Mouse (Mus musculus): Measurements from ENCODE around the gene Ankrd50. TPM values are rescaled to one million over a fixed set of nuclear protein-coding genes. Genes with fewer than 3 reads are reported as not detected.

The Ankrd50 gene
- polyA plus RNA-seq, 1 experiment, result 33.1 TPM

DNA sequence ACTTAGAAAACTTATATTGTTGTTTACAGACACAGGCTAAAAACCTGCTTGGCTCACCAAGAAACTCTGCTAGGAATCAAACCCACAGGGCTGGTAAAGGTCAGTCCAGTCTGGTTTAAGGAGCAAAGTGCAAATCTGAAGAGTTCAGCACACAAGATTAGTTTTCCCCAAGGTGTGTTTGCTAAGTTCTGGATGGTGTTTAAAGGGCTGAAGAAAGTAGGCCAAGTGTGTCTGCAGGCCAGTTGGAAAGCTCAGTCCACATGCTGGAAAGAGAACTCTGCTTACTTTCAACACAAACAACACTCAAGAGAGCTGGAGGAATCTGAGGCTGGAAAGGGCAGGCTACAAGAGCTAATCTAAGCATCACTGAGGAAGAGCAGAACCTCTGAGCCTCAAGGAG, 13.1 kb downstream of the Ankrd50 start:
- Histone ChIP-seq H3K4me3 (ENCODE audit: insufficient read depth, low read length) (no peak overlapping the region), H3K4me1 (ENCODE audit: control insufficient read depth, insufficient read depth, low read length) (peaks cover 4% of the 10 kb centered on the region; the same call in 1 of the 2 replicates), H3K27ac (ENCODE audit: insufficient read depth, low read length) (no peak overlapping the region)
- TF ChIP-seq POLR2A (IDR thresholded peaks at IDR 0.05; ENCODE audit: extremely low read depth, insufficient read depth, low read length) (no peak), CTCF (IDR thresholded peaks at IDR 0.05; ENCODE audit: extremely low read depth, insufficient read depth, low read length) (no peak)

DNA sequence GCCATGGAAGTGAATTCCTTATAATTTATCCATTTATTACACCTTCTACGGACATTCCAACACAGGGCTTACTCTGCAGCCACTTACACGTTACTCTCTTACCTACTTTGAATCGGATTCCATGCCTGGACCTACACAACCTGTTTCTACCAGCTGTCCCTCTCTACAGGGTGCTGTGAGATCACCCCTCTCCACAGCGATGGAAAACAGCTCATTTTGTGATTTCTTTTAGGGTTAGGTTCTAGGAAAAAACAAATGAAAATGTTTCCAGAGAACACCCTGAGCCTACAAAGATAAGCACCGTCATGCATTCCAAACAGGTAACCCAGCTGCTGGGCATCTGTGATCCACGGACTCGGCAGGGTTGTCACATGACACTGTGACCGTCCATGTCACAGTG, 16.5 kb downstream of the Ankrd50 start:
- no peak overlapping the region for H3K4me3 ChIP-seq (ENCODE audit: insufficient read depth, low read length)
- H3K27ac ChIP-seq (ENCODE audit: insufficient read depth, low read length), result no peak overlapping the region
- TF ChIP-seq POLR2A (IDR thresholded peaks at IDR 0.05; ENCODE audit: extremely low read depth, insufficient read depth, low read length) (no peak), CTCF (IDR thresholded peaks at IDR 0.05; ENCODE audit: extremely low read depth, insufficient read depth, low read length) (no peak)
- 0 out of 2 replicates have a peak, but pooled peaks cover 2% of the 10 kb centered on the region for H3K4me1 ChIP-seq (ENCODE audit: control insufficient read depth, insufficient read depth, low read length)

DNA sequence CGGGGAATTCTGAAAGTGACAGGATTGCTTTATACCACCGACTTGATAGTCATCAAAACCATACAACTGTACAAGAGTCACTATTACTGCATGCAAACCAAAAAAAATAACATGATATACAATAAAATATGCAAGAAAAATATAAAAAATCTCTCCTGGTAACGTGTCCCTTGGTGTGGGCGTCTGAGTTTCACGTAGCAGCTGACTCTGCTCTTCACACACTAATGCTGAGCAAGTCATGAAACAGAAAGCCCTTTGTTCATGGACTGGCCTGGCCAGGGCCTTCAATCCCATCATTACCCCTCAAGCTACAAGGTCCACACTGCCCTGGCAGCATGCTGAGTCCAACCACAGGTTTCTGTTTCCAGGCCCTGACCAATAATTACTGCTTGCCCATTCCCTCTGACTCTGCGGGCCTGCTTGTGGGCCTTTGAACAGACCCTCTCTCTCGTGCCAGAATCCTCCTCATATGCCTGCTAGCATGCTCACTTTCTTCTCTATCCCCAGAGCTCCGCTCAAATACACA, 17.7 kb downstream of the Ankrd50 start:
- no peak for TF ChIP-seq CTCF (IDR thresholded peaks at IDR 0.05; ENCODE audit: extremely low read depth, insufficient read depth, low read length)
- TF ChIP-seq POLR2A (IDR thresholded peaks at IDR 0.05; ENCODE audit: extremely low read depth, insufficient read depth, low read length), result no peak
- Histone ChIP-seq H3K4me1 (ENCODE audit: control insufficient read depth, insufficient read depth, low read length) (0 out of 2 replicates have a peak, but pooled peaks cover 2% of the 10 kb centered on the region), H3K4me3 (ENCODE audit: insufficient read depth, low read length) (no peak overlapping the region), H3K27ac (ENCODE audit: insufficient read depth, low read length) (no peak overlapping the region)

DNA sequence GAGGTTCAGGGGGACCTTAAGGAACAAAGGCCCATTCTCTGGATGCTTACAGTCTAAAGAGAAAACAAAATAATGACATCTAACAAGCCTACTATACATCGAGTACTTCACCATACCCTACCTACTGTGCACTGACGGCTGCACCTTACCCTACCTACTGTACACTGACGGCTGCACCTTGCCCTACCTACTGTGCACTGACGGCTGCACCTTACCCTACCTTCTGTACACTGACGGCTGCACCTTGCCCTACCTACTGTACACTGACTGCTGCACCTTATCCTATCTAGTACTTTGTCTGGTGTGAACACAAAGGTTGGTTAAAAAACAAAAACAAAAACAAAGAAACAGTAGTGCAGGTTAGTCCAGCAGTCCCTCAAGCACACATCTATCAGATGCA, 18.5 kb downstream of the Ankrd50 start:
- Histone ChIP-seq H3K4me3 (ENCODE audit: insufficient read depth, low read length) (no peak overlapping the region), H3K27ac (ENCODE audit: insufficient read depth, low read length) (no peak overlapping the region), H3K4me1 (ENCODE audit: control insufficient read depth, insufficient read depth, low read length) (0 out of 2 replicates have a peak, but pooled peaks cover 2% of the 10 kb centered on the region)
- TF ChIP-seq CTCF (IDR thresholded peaks at IDR 0.05; ENCODE audit: extremely low read depth, insufficient read depth, low read length) (no peak), POLR2A (IDR thresholded peaks at IDR 0.05; ENCODE audit: extremely low read depth, insufficient read depth, low read length) (no peak)

DNA sequence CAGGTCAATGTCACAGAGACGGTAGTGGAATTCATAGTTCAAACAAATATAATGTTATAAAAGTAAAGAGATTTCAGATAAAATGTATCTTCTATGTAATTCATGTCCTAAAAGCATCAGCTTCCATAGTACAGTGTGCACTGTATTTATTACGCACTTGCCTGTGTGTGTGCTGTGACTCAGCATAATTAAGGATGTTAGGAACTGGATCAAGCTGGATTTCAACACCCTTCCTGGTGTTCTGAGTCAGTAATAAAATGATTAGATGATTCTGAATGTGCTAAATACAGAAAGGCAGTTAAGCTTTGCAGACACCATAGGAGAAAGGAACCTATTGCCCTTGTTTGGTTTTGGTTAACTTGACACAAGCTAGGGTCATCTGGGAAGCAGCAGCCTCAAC, 21.5 kb downstream of the Ankrd50 start:
- no peak overlapping the region for H3K27ac ChIP-seq (ENCODE audit: insufficient read depth, low read length)
- 0 out of 2 replicates have a peak, but pooled peaks cover 2% of the 10 kb centered on the region for H3K4me1 ChIP-seq (ENCODE audit: control insufficient read depth, insufficient read depth, low read length)
- TF ChIP-seq POLR2A (IDR thresholded peaks at IDR 0.05; ENCODE audit: extremely low read depth, insufficient read depth, low read length) (no peak), CTCF (IDR thresholded peaks at IDR 0.05; ENCODE audit: extremely low read depth, insufficient read depth, low read length) (no peak)
- H3K4me3 ChIP-seq (ENCODE audit: insufficient read depth, low read length), result no peak overlapping the region

DNA sequence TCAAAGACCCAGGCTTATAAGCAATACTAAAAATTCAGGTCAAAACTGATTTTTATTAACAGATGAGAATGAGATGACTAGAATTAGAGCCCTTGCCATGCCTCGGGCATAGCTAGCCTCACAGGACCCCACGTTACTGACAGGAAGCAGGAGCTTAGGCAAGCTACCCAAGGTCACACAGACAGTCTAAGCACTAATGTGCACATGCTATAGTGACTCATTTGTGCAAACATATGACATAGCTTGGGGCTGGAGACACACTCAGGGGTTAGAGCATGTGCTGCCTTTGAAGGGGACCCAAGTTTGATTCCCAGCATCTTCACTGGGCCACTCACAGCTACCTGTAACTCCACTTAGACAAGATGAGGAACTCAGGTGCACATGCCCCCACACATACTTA, 22.9 kb downstream of the Ankrd50 start:
- Histone ChIP-seq H3K4me1 (ENCODE audit: control insufficient read depth, insufficient read depth, low read length) (no peaks in the 10 kb centered on the region), H3K4me3 (ENCODE audit: insufficient read depth, low read length) (no peak overlapping the region), H3K27ac (ENCODE audit: insufficient read depth, low read length) (no peak overlapping the region)
- TF ChIP-seq POLR2A (IDR thresholded peaks at IDR 0.05; ENCODE audit: extremely low read depth, insufficient read depth, low read length) (no peak), CTCF (IDR thresholded peaks at IDR 0.05; ENCODE audit: extremely low read depth, insufficient read depth, low read length) (no peak)

DNA sequence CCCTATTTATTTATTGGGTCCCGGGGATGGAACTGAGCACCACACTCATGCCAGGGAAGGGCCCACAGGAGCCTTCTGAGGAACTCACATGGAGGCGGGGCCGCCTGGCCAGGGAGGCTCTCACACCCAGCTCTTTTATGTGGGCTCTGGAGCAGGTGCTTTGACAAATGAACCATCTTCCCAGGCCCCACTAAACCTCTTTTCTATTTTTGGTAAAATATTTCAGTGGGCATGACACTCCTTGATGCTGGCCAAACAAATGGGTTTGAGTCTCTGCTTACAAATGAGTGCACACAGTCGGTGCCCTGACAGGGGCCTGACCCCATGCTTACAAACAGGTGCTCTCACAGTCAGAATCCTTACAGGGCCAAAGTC, 24.4 kb downstream of the Ankrd50 start:
- TF ChIP-seq POLR2A (IDR thresholded peaks at IDR 0.05; ENCODE audit: extremely low read depth, insufficient read depth, low read length) (no peak), CTCF (IDR thresholded peaks at IDR 0.05; ENCODE audit: extremely low read depth, insufficient read depth, low read length) (no peak)
- H3K27ac ChIP-seq (ENCODE audit: insufficient read depth, low read length), result no peak overlapping the region
- H3K4me3 ChIP-seq (ENCODE audit: insufficient read depth, low read length), result no peak overlapping the region
- no peaks in the 10 kb centered on the region for H3K4me1 ChIP-seq (ENCODE audit: control insufficient read depth, insufficient read depth, low read length)

DNA sequence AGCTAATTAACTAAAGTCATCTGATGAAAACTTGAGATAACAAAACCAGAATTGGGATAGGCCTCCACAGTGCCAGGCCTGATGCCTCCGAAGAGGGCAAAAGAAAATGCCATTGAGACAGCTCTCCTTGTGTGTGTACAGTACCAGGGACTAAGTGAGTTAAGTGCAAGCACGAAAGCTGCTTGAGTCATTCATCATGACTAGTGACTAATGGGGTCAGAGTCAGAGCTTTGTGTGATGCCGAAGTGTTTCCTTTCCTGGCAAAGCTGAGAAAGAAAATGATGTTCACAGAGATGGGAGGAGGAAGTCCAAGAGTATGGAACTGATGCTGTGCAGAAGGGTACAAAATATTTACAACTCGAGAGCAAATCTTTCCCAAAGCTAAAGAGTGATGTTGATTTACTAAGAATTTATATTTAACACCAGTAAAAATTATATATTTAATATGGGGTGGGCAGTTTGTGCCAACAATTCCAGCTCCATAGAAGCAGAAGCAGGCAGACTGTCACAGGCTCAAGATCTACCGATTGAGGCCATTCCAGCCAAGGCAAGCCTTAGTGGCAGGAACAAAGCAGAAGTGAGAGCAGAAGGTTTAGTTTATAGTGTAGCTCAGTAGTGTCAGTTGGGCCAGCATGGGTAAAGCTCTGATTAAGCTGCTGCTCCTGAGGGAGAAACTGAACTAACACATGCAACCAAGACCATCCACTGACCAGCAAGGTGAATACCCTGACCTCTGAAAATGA, 25.0 kb downstream of the Ankrd50 start:
- no peak overlapping the region for H3K27ac ChIP-seq (ENCODE audit: insufficient read depth, low read length)
- H3K4me3 ChIP-seq (ENCODE audit: insufficient read depth, low read length), result no peak overlapping the region
- no peak for TF ChIP-seq POLR2A (IDR thresholded peaks at IDR 0.05; ENCODE audit: extremely low read depth, insufficient read depth, low read length)
- TF ChIP-seq CTCF (IDR thresholded peaks at IDR 0.05; ENCODE audit: extremely low read depth, insufficient read depth, low read length), result no peak
- no peaks in the 10 kb centered on the region for H3K4me1 ChIP-seq (ENCODE audit: control insufficient read depth, insufficient read depth, low read length)

DNA sequence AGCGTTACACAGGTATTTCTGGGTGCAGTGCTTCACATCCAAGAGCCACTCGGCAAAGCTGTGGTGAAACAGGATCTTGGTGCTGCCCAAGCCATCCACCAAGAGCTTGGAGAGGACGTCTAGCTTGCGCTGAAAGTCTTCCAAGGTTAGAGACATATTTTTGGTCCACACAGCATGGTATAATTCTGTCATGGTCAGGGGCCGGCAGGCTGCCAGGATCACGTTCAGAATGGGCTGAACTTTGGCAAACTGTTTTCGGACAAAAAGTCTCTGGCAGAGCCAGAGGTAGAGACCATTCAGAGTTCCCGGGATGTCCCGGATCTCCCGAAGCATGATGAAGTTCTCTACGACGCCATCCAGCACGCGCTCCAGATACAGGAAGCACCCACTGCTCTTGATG, 27.6 kb downstream of the Ankrd50 start:
- no peaks in the 10 kb centered on the region for H3K4me1 ChIP-seq (ENCODE audit: control insufficient read depth, insufficient read depth, low read length)
- TF ChIP-seq CTCF (IDR thresholded peaks at IDR 0.05; ENCODE audit: extremely low read depth, insufficient read depth, low read length) (no peak), POLR2A (IDR thresholded peaks at IDR 0.05; ENCODE audit: extremely low read depth, insufficient read depth, low read length) (no peak)
- H3K27ac ChIP-seq (ENCODE audit: insufficient read depth, low read length), result no peak overlapping the region
- no peak overlapping the region for H3K4me3 ChIP-seq (ENCODE audit: insufficient read depth, low read length)

DNA sequence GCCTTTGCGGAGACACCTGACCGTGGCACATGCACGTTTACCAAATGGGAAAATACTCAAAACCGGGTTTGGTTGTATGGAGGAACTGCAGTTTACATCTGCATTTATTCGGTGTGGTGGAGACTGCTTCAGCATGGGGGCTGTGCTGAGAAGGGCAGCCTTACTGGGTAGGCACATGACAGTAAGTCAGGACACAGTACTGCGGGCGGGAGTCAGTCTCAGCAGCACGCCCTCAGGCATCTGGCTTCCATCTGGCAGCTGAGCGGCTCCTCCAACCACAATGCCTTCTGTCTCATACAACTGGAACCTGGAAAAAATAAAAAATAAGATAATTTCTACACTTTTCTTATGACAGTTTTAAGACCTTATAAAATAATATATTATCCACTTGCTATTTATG, 32.4 kb downstream of the Ankrd50 start:
- TF ChIP-seq POLR2A (IDR thresholded peaks at IDR 0.05; ENCODE audit: extremely low read depth, insufficient read depth, low read length), result no peak
- Histone ChIP-seq H3K4me3 (ENCODE audit: insufficient read depth, low read length) (no peak overlapping the region), H3K4me1 (ENCODE audit: control insufficient read depth, insufficient read depth, low read length) (no peaks in the 10 kb centered on the region), H3K27ac (ENCODE audit: insufficient read depth, low read length) (no peak overlapping the region)
